Mouse (Mus musculus): Measurements from ENCODE around the gene Atp11b. TPM values are rescaled to one million over a fixed set of nuclear protein-coding genes. Genes with fewer than 3 reads are reported as not detected.

Gene Atp11b
- 76.6 and 82.5 TPM in 2 replicates for polyA plus RNA-seq (2011; ENCODE audit: insufficient read depth, insufficient read length, low read depth, missing spikeins)

- H3K4me1 ChIP-seq (ENCODE audit: control insufficient read depth, insufficient read depth, low read length), result peaks cover 1% of the 10 kb centered on the region
- H3K9me3 ChIP-seq (replicated peaks; ENCODE audit: control insufficient read depth, insufficient read depth, low read length, poor library complexity, severe bottlenecking), result no peaks in the 10 kb centered on the region
- no peaks in the 10 kb centered on the region for H3K27me3 ChIP-seq (ENCODE audit: control insufficient read depth, insufficient read depth, low read length, poor library complexity, severe bottlenecking)
- TF ChIP-seq CTCF (IDR thresholded peaks at IDR 0.05; ENCODE audit: low read depth, low read length), result no peak
- peak; percentile 12 for TF ChIP-seq POLR2A (IDR thresholded peaks at IDR 0.05; ENCODE audit: insufficient read depth, low read length)
- no peak for TF ChIP-seq EP300 (IDR thresholded peaks at IDR 0.05; ENCODE audit: insufficient read depth, low read depth, low read length)
- peak within 1 kb of the TSS; percentile 95 for H3K9ac ChIP-seq (ENCODE audit: low read depth, poor library complexity, severe bottlenecking)
- peak within 1 kb of the TSS; percentile 86 for H3K27ac ChIP-seq (ENCODE audit: insufficient read depth, low read length)
- no peaks in the 10 kb centered on the region for H3K36me3 ChIP-seq (ENCODE audit: control insufficient read depth, insufficient read depth, low read length, poor library complexity, severe bottlenecking)
- H3K4me3 ChIP-seq (ENCODE audit: low read depth, low read length), result peak within 1 kb of the TSS; percentile 86
Measured at GRCm38 (mm10) chr3:35753825-35754767, at the start of gene Atp11b. Gene Atp11b, plus strand, starts transcription at chr3:35754106.

GRCm38 (mm10) chr3:35704328-35704613, 49.6 kb upstream of the Atp11b start:
- no peaks in the 10 kb centered on the region for H3K36me3 ChIP-seq (ENCODE audit: control insufficient read depth, insufficient read depth, low read length, poor library complexity, severe bottlenecking)
- H3K27me3 ChIP-seq (ENCODE audit: control insufficient read depth, insufficient read depth, low read length, poor library complexity, severe bottlenecking), result no peaks in the 10 kb centered on the region
- H3K9me3 ChIP-seq (replicated peaks; ENCODE audit: control insufficient read depth, insufficient read depth, low read length, poor library complexity, severe bottlenecking), result no peaks in the 10 kb centered on the region; the same call in 1 of the 2 replicates
- TF ChIP-seq POLR2A (IDR thresholded peaks at IDR 0.05; ENCODE audit: insufficient read depth, low read length), result no peak
- no peaks in the 10 kb centered on the region for H3K4me1 ChIP-seq (ENCODE audit: control insufficient read depth, insufficient read depth, low read length)
- H3K9ac ChIP-seq (ENCODE audit: low read depth, poor library complexity, severe bottlenecking), result no peak overlapping the region
- no peak overlapping the region for H3K4me3 ChIP-seq (ENCODE audit: low read depth, low read length)
- no peak overlapping the region for H3K27ac ChIP-seq (ENCODE audit: insufficient read depth, low read length)

DNA sequence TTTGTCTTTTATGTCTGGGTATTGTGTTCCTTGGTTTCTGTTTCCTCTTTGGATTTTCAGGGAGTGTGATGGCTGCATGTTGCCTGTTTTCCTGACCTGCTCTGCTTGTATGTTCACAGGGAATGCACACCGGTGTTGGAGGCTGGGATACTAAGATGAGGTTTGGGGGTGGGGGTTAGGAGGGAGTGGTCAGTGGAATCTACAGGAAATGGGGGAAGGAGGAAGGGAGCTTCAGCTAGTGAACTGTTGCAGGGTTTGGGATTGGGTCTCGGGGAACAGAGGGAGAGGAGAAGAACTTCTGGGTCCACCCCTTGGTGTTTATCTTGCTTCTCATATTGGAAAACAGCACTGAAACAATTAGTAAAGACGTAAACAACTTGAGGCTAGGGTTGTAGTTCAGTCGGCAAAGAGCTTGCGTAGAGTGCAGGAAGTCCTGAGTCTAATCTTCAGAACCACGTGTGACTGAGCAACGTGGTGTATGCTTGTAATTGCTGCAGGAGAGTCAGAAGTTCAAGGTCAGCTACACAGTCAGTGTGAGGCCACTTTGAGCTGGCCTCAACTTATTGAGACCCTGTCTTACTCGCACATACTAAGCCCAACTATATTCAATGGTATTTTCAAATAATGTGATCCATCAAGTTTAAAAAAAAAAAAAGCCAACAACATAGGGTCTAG, 34.2 kb upstream of the Atp11b start:
- Histone ChIP-seq H3K9me3 (replicated peaks; ENCODE audit: control insufficient read depth, insufficient read depth, low read length, poor library complexity, severe bottlenecking) (no peaks in the 10 kb centered on the region), H3K4me1 (ENCODE audit: control insufficient read depth, insufficient read depth, low read length) (peaks cover 6% of the 10 kb centered on the region), H3K9ac (ENCODE audit: low read depth, poor library complexity, severe bottlenecking) (peak overlapping the region; percentile 3; the same call in 1 of the 2 replicates), H3K36me3 (ENCODE audit: control insufficient read depth, insufficient read depth, low read length, poor library complexity, severe bottlenecking) (no peaks in the 10 kb centered on the region), H3K4me3 (ENCODE audit: low read depth, low read length) (no peak overlapping the region), H3K27me3 (ENCODE audit: control insufficient read depth, insufficient read depth, low read length, poor library complexity, severe bottlenecking) (no peaks in the 10 kb centered on the region), H3K27ac (ENCODE audit: insufficient read depth, low read length) (peak overlapping the region; percentile 98)
- TF ChIP-seq EP300 (IDR thresholded peaks at IDR 0.05; ENCODE audit: insufficient read depth, low read depth, low read length) (no peak), POLR2A (IDR thresholded peaks at IDR 0.05; ENCODE audit: insufficient read depth, low read length) (no peak), CTCF (IDR thresholded peaks at IDR 0.05; ENCODE audit: low read depth, low read length) (no peak)

DNA sequence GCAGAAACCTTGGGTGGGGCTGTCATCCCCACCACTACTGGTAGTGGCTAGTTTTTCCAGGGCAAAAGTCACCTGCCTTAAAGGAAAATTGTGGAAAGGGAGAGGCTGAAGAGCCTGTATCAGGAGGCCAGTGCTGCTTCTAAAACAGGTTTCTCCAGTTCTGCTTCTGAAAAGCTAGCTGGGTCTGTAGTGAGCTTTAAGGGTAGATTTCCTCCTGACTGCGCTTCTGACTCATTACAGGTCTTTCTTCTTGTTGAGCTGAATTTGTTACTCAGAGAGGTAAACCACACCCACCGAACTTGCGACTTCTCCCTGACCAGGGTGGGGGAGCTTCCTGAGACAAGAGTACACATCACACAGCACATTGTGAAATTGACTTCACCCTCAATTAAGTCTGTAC, 33.1 kb upstream of the Atp11b start:
- Histone ChIP-seq H3K4me3 (ENCODE audit: low read depth, low read length) (no peak overlapping the region), H3K27me3 (ENCODE audit: control insufficient read depth, insufficient read depth, low read length, poor library complexity, severe bottlenecking) (no peaks in the 10 kb centered on the region), H3K27ac (ENCODE audit: insufficient read depth, low read length) (peak overlapping the region; percentile 98), H3K36me3 (ENCODE audit: control insufficient read depth, insufficient read depth, low read length, poor library complexity, severe bottlenecking) (no peaks in the 10 kb centered on the region), H3K4me1 (ENCODE audit: control insufficient read depth, insufficient read depth, low read length) (peaks cover 6% of the 10 kb centered on the region), H3K9ac (ENCODE audit: low read depth, poor library complexity, severe bottlenecking) (peak overlapping the region; percentile 3; the same call in 1 of the 2 replicates), H3K9me3 (replicated peaks; ENCODE audit: control insufficient read depth, insufficient read depth, low read length, poor library complexity, severe bottlenecking) (no peaks in the 10 kb centered on the region)
- peak; percentile 64; the same call in 1 of the 2 replicates for TF ChIP-seq EP300 (IDR thresholded peaks at IDR 0.05; ENCODE audit: insufficient read depth, low read depth, low read length)
- TF ChIP-seq POLR2A (IDR thresholded peaks at IDR 0.05; ENCODE audit: insufficient read depth, low read length), result no peak

- TF ChIP-seq CTCF (IDR thresholded peaks at IDR 0.05; ENCODE audit: low read depth, low read length) (no peak), EP300 (IDR thresholded peaks at IDR 0.05; ENCODE audit: insufficient read depth, low read depth, low read length) (peak; percentile 71)
- peaks cover 8% of the 10 kb centered on the region for H3K4me1 ChIP-seq (ENCODE audit: control insufficient read depth, insufficient read depth, low read length)
- H3K9me3 ChIP-seq (replicated peaks; ENCODE audit: control insufficient read depth, insufficient read depth, low read length, poor library complexity, severe bottlenecking), result no peaks in the 10 kb centered on the region
- H3K9ac ChIP-seq (ENCODE audit: low read depth, poor library complexity, severe bottlenecking), result peak overlapping the region; percentile 3; the same call in 1 of the 2 replicates
- H3K4me3 ChIP-seq (ENCODE audit: low read depth, low read length), result no peak overlapping the region
- peak overlapping the region; percentile 98 for H3K27ac ChIP-seq (ENCODE audit: insufficient read depth, low read length)
- no peaks in the 10 kb centered on the region for H3K27me3 ChIP-seq (ENCODE audit: control insufficient read depth, insufficient read depth, low read length, poor library complexity, severe bottlenecking)
- H3K36me3 ChIP-seq (ENCODE audit: control insufficient read depth, insufficient read depth, low read length, poor library complexity, severe bottlenecking), result no peaks in the 10 kb centered on the region
Measured at GRCm38 (mm10) chr3:35721818-35722446, 32.0 kb upstream of the Atp11b start.
